Mouse (Mus musculus): ENCODE measurements at regions not wholly inside any gene's neighbourhood (a gene's known extent, or its start where the extent isn't known, plus 50 kb on each side); places are given as distances from the start of the nearest gene placed in this dataset.
"Not testable (repeated sequence)": the region's sequence is repeated elsewhere in the genome, so short reads cannot be mapped to it uniquely, and the experiment has no call there.

- DNase-seq, result no peak
These were observed 694.9 kb upstream of the Map3k7 start for GRCm38 (mm10) chr4:31268825-31269495.

- no peak for DNase-seq
These were observed 689.8 kb upstream of the Map3k7 start for GRCm38 (mm10) chr4:31274131-31274530.

- no peak for DNase-seq
These were observed 673.5 kb upstream of the Map3k7 start for GRCm38 (mm10) chr4:31290301-31290975.

GRCm38 (mm10) chr4:31293752-31294151 lies 670.1 kb upstream of the Map3k7 start:
- DNase-seq, result no peak

- no peak for DNase-seq
These were observed 666.0 kb upstream of the Map3k7 start for GRCm38 (mm10) chr4:31297848-31298247.

- DNase-seq, result no peak
These were observed 644.6 kb upstream of the Map3k7 start for GRCm38 (mm10) chr4:31319269-31319668.

GRCm38 (mm10) chr4:31320734-31321507 lies 643.0 kb upstream of the Map3k7 start:
- no peak for DNase-seq

- DNase-seq, result no peak
These were observed 640.1 kb upstream of the Map3k7 start for GRCm38 (mm10) chr4:31323816-31324215.

- no peak for DNase-seq
These were observed 635.1 kb upstream of the Map3k7 start for GRCm38 (mm10) chr4:31328798-31329197.

GRCm38 (mm10) chr4:31331053-31331452 lies 632.8 kb upstream of the Map3k7 start:
- no peak for DNase-seq

- DNase-seq, result no peak
These were observed 628.2 kb upstream of the Map3k7 start for GRCm38 (mm10) chr4:31335686-31336085.

GRCm38 (mm10) chr4:31337980-31338379 lies 625.9 kb upstream of the Map3k7 start:
- no peak for DNase-seq

- no peak for DNase-seq
These were observed 620.3 kb upstream of the Map3k7 start for GRCm38 (mm10) chr4:31343312-31344248.

GRCm38 (mm10) chr4:31354046-31354445 lies 609.9 kb upstream of the Map3k7 start:
- not testable (repeated sequence) for DNase-seq

- DNase-seq, result no peak
These were observed 608.9 kb upstream of the Map3k7 start for GRCm38 (mm10) chr4:31354953-31355352.

GRCm38 (mm10) chr4:31366172-31366571 lies 597.7 kb upstream of the Map3k7 start:
- no peak for DNase-seq

GRCm38 (mm10) chr4:31367031-31367430 lies 596.9 kb upstream of the Map3k7 start:
- DNase-seq, result no peak

- DNase-seq, result no peak
These were observed 593.8 kb upstream of the Map3k7 start for GRCm38 (mm10) chr4:31370062-31370461.

- DNase-seq, result no peak
These were observed 582.6 kb upstream of the Map3k7 start for GRCm38 (mm10) chr4:31381069-31381969.

GRCm38 (mm10) chr4:31392932-31393632 lies 570.8 kb upstream of the Map3k7 start:
- DNase-seq, result no peak

GRCm38 (mm10) chr4:31395538-31395937 lies 568.4 kb upstream of the Map3k7 start:
- no peak for DNase-seq

Data from heart, adult 11 months (tissue).